Mouse (Mus musculus): ENCODE results near the gene Ube2b. TPM values are rescaled to one million over a fixed set of nuclear protein-coding genes. Genes with fewer than 3 reads are reported as not detected.

Ube2b gene
- total RNA-seq, 2 experiments from 2014 or later = 131 to 155 TPM

DNA sequence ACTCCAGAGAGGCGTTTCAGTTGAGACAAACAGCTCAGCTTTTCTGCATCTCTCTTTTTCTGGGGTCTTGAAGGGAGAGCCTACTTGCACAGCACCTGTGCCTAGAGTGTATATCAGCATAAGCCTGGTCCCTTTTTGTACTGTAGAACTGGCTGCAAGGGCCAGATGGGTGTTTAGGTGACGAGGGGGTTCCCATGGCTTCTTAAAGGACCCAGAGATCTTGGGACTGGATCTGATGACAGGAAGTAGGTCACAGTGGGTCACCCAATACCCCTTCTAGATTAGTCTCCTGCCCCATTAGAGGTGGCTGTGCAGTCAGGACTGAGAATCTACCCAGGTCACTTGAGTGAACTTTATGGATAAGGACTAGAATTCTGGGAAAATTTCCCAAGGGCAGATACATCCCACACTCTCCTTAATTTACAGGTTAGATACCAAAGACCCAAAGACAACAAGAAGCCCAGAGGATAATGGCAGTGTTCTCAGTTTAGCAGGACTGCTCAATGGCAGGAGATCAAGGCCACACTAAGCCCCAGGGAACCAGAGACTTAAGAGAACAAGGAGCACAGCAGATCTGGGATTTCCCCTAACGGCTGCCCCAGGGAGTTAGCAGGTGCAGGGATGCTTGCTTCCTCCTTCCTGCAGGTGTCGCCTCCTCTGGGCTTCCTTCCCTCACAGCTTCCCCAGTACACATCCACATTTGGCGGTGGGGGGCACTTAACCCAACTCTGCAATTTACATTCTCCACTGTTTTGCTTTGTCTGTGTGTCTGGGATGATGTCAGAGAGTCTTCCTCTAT is 64.7 kb downstream of the Ube2b start:
- DNase-seq = no peak

Other genes with a start within 250 kb of the Ube2b start
- 10 to 100 TPM; 29.2 to 31.6 TPM for gene Sec24a, start 237.1 kb downstream of the Ube2b start, total RNA-seq (2021)
- gene Sar1b, start 237.1 kb downstream of the Ube2b start, total RNA-seq (2021) = 100 to 1,000 TPM in 1 of 2 experiments, 10 to 100 TPM in 1; 89.4 to 100 TPM
- 10 to 100 TPM; 10.7 to 11.4 TPM for gene Jade2, start 143.1 kb downstream of the Ube2b start, total RNA-seq (2021)
- 10 to 100 TPM; 23.8 to 26.0 TPM for gene Cdkn2aipnl, start 33.1 kb downstream of the Ube2b start, total RNA-seq (2021)
- 1 to 10 TPM; 8.1 to 8.2 TPM for gene Cdkl3, start 3.5 kb upstream of the Ube2b start, total RNA-seq (2021)
- 10 to 100 TPM; 67.9 to 69.5 TPM for gene Ppp2ca, start 97.9 kb upstream of the Ube2b start, total RNA-seq (2021)
- gene Olfr1373, start 144.8 kb upstream of the Ube2b start, total RNA-seq (2021) = not detected
- gene Olfr1371, start 213.2 kb upstream of the Ube2b start, total RNA-seq (2021) = not detected
- gene Skp1a, start 231.2 kb upstream of the Ube2b start, total RNA-seq (2021) = 100 to 1,000 TPM; 309 to 323 TPM